ENCODE assay signal across 20 mouse cellular contexts in genomic region chr14:71230484-71231188, GRCm38 (mm10).
DNase-seq lines count a peak whose midpoint lies in the region; ATAC-seq lines count a peak whose summit lies in the region.
"Had no signal": no experiment of that assay in that cellular context is flagged by ENCODE, and none has a peak within 500 bp of the region (broad histone marks: within the 10 kb centered on the region; RNA-seq: fewer than 3 reads in every experiment).

No protein-coding gene starts in this region.

- no peaks in the 10 kb centered on the region for H3K36me3 ChIP-seq in megakaryocyte, embryonic 14.5 days (replicated peaks; ENCODE audit: low read length)
- H3K36me3 ChIP-seq: embryonic facial prominence, embryonic 15.5 days; forebrain, embryonic 10.5 days; G1E; heart, embryonic 13.5 days; midbrain, embryonic 13.5 days had no signal

- peaks cover 59% of the 10 kb centered on the region for H3K4me1 ChIP-seq in megakaryocyte, embryonic 14.5 days
- H3K4me1 ChIP-seq: embryonic facial prominence, embryonic 15.5 days; forebrain, embryonic 10.5 days; midbrain, embryonic 13.5 days had no signal

- H3K9me3 ChIP-seq in megakaryocyte, embryonic 14.5 days = no peaks in the 10 kb centered on the region
- H3K9me3 ChIP-seq: embryonic facial prominence, embryonic 15.5 days; forebrain, embryonic 10.5 days; heart, embryonic 13.5 days; midbrain, embryonic 13.5 days had no signal

- H3K27me3 ChIP-seq in megakaryocyte, embryonic 14.5 days (replicated peaks) = no peaks in the 10 kb centered on the region
- H3K27me3 ChIP-seq: embryonic facial prominence, embryonic 15.5 days; heart, embryonic 13.5 days; midbrain, embryonic 13.5 days had no signal

- DNase-seq in adrenal gland, adult 2 months = peak; percentile 26
- no peak for DNase-seq in adrenal gland, postnatal 4 days (ENCODE audit: low spot score in 2 of 2)
- DNase-seq in brain, adult 2 months (ENCODE audit: low read depth, low spot score) = peak; percentile 75
- peak; percentile 10 for DNase-seq in lung, postnatal 25 days (ENCODE audit: low spot score)
- DNase-seq in ovary, postnatal 14 days (ENCODE audit: low spot score) = no peak
- DNase-seq in urinary bladder, postnatal 10 days (ENCODE audit: low spot score) = no peak
- DNase-seq: cerebellum, adult 11 months; cerebellum, postnatal 10 days; heart, adult 11 months; kidney, adult 9 months; kidney, postnatal 25 days; spleen, adult 18-20 months; thymus, postnatal 36 days had no signal

- peak overlapping the region; percentile 9 for H3K4me3 ChIP-seq in megakaryocyte, embryonic 14.5 days (replicated peaks)
- H3K4me3 ChIP-seq: embryonic facial prominence, embryonic 15.5 days; forebrain, embryonic 10.5 days; heart, embryonic 13.5 days; midbrain, embryonic 13.5 days had no signal

- ATAC-seq in megakaryocyte, adult 5-6 weeks (ENCODE audit: poor library complexity, severe bottlenecking) = no peak
- ATAC-seq: midbrain, embryonic 13.5 days had no signal

Comparison
In these comparisons a context has a peak if more than half of its experiments do, and no peak if none do; other contexts are left out.
1. DNase-seq: peak in adrenal gland, adult 2 months (single experiment), brain, adult 2 months (single experiment) and lung, postnatal 25 days (single experiment); none in adrenal gland, postnatal 4 days (0 of 2), ovary, postnatal 14 days (single experiment) and urinary bladder, postnatal 10 days (single experiment).